Mouse (Mus musculus) retina, postnatal 1 day (tissue): ENCODE measurements at regions not wholly inside any gene's neighbourhood (a gene's known extent, or its start where the extent isn't known, plus 50 kb on each side); places are given as distances from the start of the nearest gene placed in this dataset.

Experiments used
- DNase-seq: peaks from one replicate; pipeline ENCODE4 v3.0.0-alpha.2; 2012

- no peak for DNase-seq
Observed at GRCm38 (mm10) chr3:52197982-52198750, 70.0 kb upstream of the Foxo1 start.

GRCm38 (mm10) chr3:52198751-52199738 is 69.1 kb upstream of the Foxo1 start:
- no peak for DNase-seq

DNA sequence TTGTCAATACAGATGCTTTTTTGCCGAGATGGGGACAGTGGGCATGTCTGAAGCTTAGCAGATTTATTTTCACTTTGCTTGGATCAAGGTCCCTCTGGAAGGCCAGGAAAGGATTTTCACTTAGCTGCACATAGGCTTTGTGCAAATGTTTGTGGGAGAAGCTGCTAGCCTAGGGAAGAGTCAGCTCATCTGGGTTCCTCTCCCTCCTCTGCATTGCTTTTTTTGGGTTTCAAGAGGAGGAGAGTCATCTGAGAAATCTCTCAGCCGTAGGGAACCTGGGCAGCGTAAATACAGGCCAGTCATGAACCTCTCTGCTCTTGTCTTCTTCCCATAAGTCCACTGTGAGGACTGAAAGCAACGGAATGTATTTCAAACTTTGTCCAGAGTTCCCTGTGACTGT is 68.0 kb upstream of the Foxo1 start:
- no peak for DNase-seq

GRCm38 (mm10) chr3:52210556-52211302 is 57.4 kb upstream of the Foxo1 start:
- peak; percentile 48 for DNase-seq

- no peak for DNase-seq
Observed at GRCm38 (mm10) chr3:52211303-52211695, 56.8 kb upstream of the Foxo1 start.

GRCm38 (mm10) chr3:52214114-52214513 is 54.0 kb upstream of the Foxo1 start:
- DNase-seq = no peak

GRCm38 (mm10) chr3:52215083-52215482 is 53.1 kb upstream of the Foxo1 start:
- DNase-seq = no peak
